Mouse (Mus musculus) CH12.LX (cell line): Measurements from ENCODE around the gene Zc3h10. TPM values are rescaled to one million over a fixed set of nuclear protein-coding genes. Genes with fewer than 3 reads are reported as not detected.
A peak's percentile ranks its signal among the peaks of the same experiment; 100 is the strongest.

Source experiments
- DNase-seq: peaks from one replicate; pipeline ENCODE4 v3.0.0-alpha.2; 2013; ENCODE audit errors: extremely low read depth
- H3K27ac ChIP-seq: 2 replicates; pipeline ENCODE4 v1.5.1; 2012; ENCODE audit warnings: low read depth, mild to moderate bottlenecking, control low read depth, moderate library complexity; ENCODE audit not compliant: insufficient read depth
- H3K27me3 ChIP-seq: replicated peaks from 2 replicates; pipeline ENCODE3; 2012; ENCODE audit warnings: inconsistent platforms
- H3K36me3 ChIP-seq, 2 experiments: replicated peaks in 1 of 2; 2 replicates each; pipeline versions ENCODE3 to v1.6.1; 2012; ENCODE audit warnings: inconsistent platforms in 1 of 2, low read length in 1 of 2, mild to moderate bottlenecking in 1 of 2, mixed read lengths in 1 of 2, moderate library complexity in 1 of 2; ENCODE audit not compliant: control insufficient read depth in 1 of 2, insufficient read depth in 1 of 2
- H3K4me1 ChIP-seq, 2 experiments: 2 replicates each; pipeline ENCODE4 v1.6.1; 2012; ENCODE audit warnings: inconsistent platforms in 1 of 2, moderate library complexity in 1 of 2; ENCODE audit not compliant: insufficient read depth in 2 of 2, control insufficient read depth in 1 of 2
- H3K4me2 ChIP-seq: 2 replicates; pipeline ENCODE4 v1.6.1; 2012; ENCODE audit warnings: low read depth, mild to moderate bottlenecking, control low read depth; ENCODE audit not compliant: poor library complexity, insufficient read depth, severe bottlenecking
- H3K4me3 ChIP-seq, 3 experiments: fragments of 150-350 bp in 1 of 3; sonication (generic) in 1 of 3; replicated peaks in 1 of 3; 2 replicates each; pipeline versions ENCODE3 to v1.5.1; 2011 to 2012; ENCODE audit warnings: low read depth in 2 of 3, low read length in 2 of 3, mild to moderate bottlenecking in 2 of 3, moderate library complexity in 2 of 3, control low read depth in 1 of 3, improper control_type of control experiment in 1 of 3, inconsistent platforms in 1 of 3, mixed read lengths in 1 of 3; ENCODE audit not compliant: poor library complexity in 1 of 3
- H3K79me2 ChIP-seq: replicated peaks from 2 replicates; pipeline ENCODE4 v1.6.1; 2012; ENCODE audit warnings: mild to moderate bottlenecking, moderate library complexity; ENCODE audit not compliant: control insufficient read depth, poor library complexity, insufficient read depth, severe bottlenecking; ENCODE audit errors: extremely low read depth
- H3K9ac ChIP-seq: 2 replicates; pipeline ENCODE4 v1.6.1; 2012; ENCODE audit warnings: low read depth, mild to moderate bottlenecking, control low read depth, moderate library complexity; ENCODE audit not compliant: insufficient read depth
- H3K9me3 ChIP-seq: replicated peaks from 2 replicates; pipeline ENCODE3; 2012; ENCODE audit warnings: low read length, inconsistent platforms, mixed read lengths
- BHLHE40 ChIP-seq: IDR thresholded peaks from 2 replicates; pipeline ENCODE4 v1.6.1; 2011; ENCODE audit warnings: mild to moderate bottlenecking, low read depth, low read length, improper control_type of control experiment
- CHD1 ChIP-seq: IDR thresholded peaks from 2 replicates; pipeline ENCODE4 v1.6.1; 2012; ENCODE audit warnings: low read depth, low read length, improper control_type of control experiment, inconsistent platforms
- CTCF ChIP-seq, 2 experiments: IDR thresholded peaks in 1 of 2; conservative IDR thresholded peaks in 1 of 2; 2 replicates each; pipeline ENCODE4 v1.5.1; 2011 to 2012; ENCODE audit warnings: low read depth in 2 of 2, low read length in 2 of 2, improper control_type of control experiment in 1 of 2, inconsistent platforms in 1 of 2, mild to moderate bottlenecking in 1 of 2, moderate library complexity in 1 of 2
- E2F4 ChIP-seq: IDR thresholded peaks from 2 replicates; pipeline ENCODE4 v1.6.1; 2011; ENCODE audit warnings: low read depth, low read length, improper control_type of control experiment; ENCODE audit not compliant: insufficient replicate concordance
- ETS1 ChIP-seq: conservative IDR thresholded peaks from 2 replicates; pipeline ENCODE4 v1.6.1; 2012; ENCODE audit warnings: low read depth, mild to moderate bottlenecking, inconsistent platforms, low read length, improper control_type of control experiment, moderate library complexity
- HCFC1 ChIP-seq: IDR thresholded peaks from 2 replicates; pipeline ENCODE4 v1.6.1; 2012; ENCODE audit warnings: low read depth, mild to moderate bottlenecking, inconsistent platforms, low read length, improper control_type of control experiment
- IRF4 ChIP-seq: IDR thresholded peaks from 2 replicates; pipeline ENCODE4 v1.6.1; 2014; ENCODE audit warnings: low read depth, mild to moderate bottlenecking, inconsistent platforms, low read length, improper control_type of control experiment
- JUND ChIP-seq: conservative IDR thresholded peaks from 2 replicates; pipeline ENCODE4 v1.6.1; 2011; ENCODE audit warnings: low read depth, low read length, improper control_type of control experiment
- NELFE ChIP-seq: IDR thresholded peaks from 2 replicates; pipeline ENCODE4 v1.6.1; 2011; ENCODE audit warnings: low read depth, low read length, improper control_type of control experiment
- PAX5 ChIP-seq: IDR thresholded peaks from 2 replicates; pipeline ENCODE4 v1.6.1; 2012; ENCODE audit warnings: low read length, inconsistent platforms, mixed read lengths
- POLR2A ChIP-seq: IDR thresholded peaks from 2 replicates; pipeline ENCODE4 v1.6.1; 2011; ENCODE audit warnings: low read depth, mild to moderate bottlenecking, improper control_type of control experiment, low read length
- RAD21 ChIP-seq: IDR thresholded peaks from 2 replicates; pipeline ENCODE4 v1.6.1; 2011; ENCODE audit warnings: low read depth, mild to moderate bottlenecking, low read length, improper control_type of control experiment, moderate library complexity
- SIN3A ChIP-seq: IDR thresholded peaks from 2 replicates; pipeline ENCODE4 v1.6.1; 2012; ENCODE audit warnings: low read length, improper control_type of control experiment, inconsistent platforms
- SMC3 ChIP-seq: IDR thresholded peaks from 2 replicates; pipeline ENCODE4 v1.6.1; 2011; ENCODE audit warnings: low read depth, low read length, improper control_type of control experiment
- TCF12 ChIP-seq: IDR thresholded peaks from 2 replicates; pipeline ENCODE4 v1.6.1; 2014; ENCODE audit warnings: low read depth, mild to moderate bottlenecking, inconsistent platforms, low read length, improper control_type of control experiment
- USF1 ChIP-seq: IDR thresholded peaks from 2 replicates; pipeline ENCODE4 v1.6.1; 2014; ENCODE audit warnings: low read depth, mild to moderate bottlenecking, inconsistent platforms, low read length, improper control_type of control experiment
- ZKSCAN1 ChIP-seq: IDR thresholded peaks from 2 replicates; pipeline ENCODE4 v1.6.1; 2012; ENCODE audit warnings: low read depth, inconsistent platforms, low read length, improper control_type of control experiment, borderline replicate concordance
- ZMIZ1 ChIP-seq: IDR thresholded peaks from 2 replicates; pipeline ENCODE4 v1.6.1; 2012; ENCODE audit warnings: low read depth, mild to moderate bottlenecking, inconsistent platforms, low read length, improper control_type of control experiment
- dilution Hi-C: fragments of 300-500 bp; cut with MboI; formaldehyde crosslinking; loops from 2 replicates; pipeline ENCODE4 v1.14.3; 2020; ENCODE audit warnings: low sequenced_read_pairs; ENCODE audit not compliant: extremely low pct_unique_long_range_greater_than_20kb, extremely low pct_ligation_motif_present
- in situ Hi-C: fragments of 300-500 bp; cut with MboI; formaldehyde crosslinking; loops from 3 replicates; pipeline ENCODE4 v1.14.3; 2019; ENCODE audit warnings: low sequenced_read_pairs, low pct_ligation_motif_present, low pct_unique_long_range_greater_than_20kb, mixed read lengths
- polyA plus RNA-seq: library from polyadenylated mRNA; unstranded; fragments of >175 nt; gene quantifications from 2 replicates; pipeline ENCODE4 v1.2.1, GENCODE M21; 2012; ENCODE audit warnings: low read depth; ENCODE audit not compliant: insufficient read length
- total RNA-seq, 2 experiments: library from RNA; depleted of rRNA; stranded (reverse); fragments of 300-350 nt in 1 of 2; fragments of >200 nt in 1 of 2; gene quantifications; 2 replicates each; pipeline ENCODE4 v1.2.3; 2012 to 2014

Zc3h10 gene
- total and polyA plus RNA-seq, 3 experiments: 14.4 to 19.9 (median 16.2) TPM

- H3K4me3 ChIP-seq: no peak overlapping the region
- no peak overlapping the region for H3K9ac ChIP-seq
- no peak overlapping the region for H3K4me2 ChIP-seq
- dilution Hi-C loops (no loop called here), in situ Hi-C loops (no loop called here)
- no peaks in the 10 kb centered on the region for H3K9me3 ChIP-seq
- DNase-seq: no peak
- H3K79me2 ChIP-seq: no peaks in the 10 kb centered on the region
- no peaks in the 10 kb centered on the region for H3K36me3 ChIP-seq
- H3K27me3 ChIP-seq: peaks cover 57% of the 10 kb centered on the region
- TF ChIP-seq PAX5 (no peak), SIN3A (no peak), CTCF (conservative IDR thresholded peaks at IDR 0.05 in 1 of 2, IDR thresholded peaks at IDR 0.05 in 1 of 2; ENCODE audit: low read depth in 2 of 2, low read length in 2 of 2) (no peak), JUND (no peak), CHD1 (no peak), ETS1 (no peak), POLR2A (no peak), E2F4 (no peak), RAD21 (no peak)
- no peak overlapping the region for H3K27ac ChIP-seq
- H3K4me1 ChIP-seq: peaks cover 0 to 9% of the 10 kb centered on the region in 2 experiments; a peak in 2 of 4 replicates
These were observed 45.2 kb upstream of the Zc3h10 start for GRCm38 (mm10) chr10:128592797-128593196.

DNA sequence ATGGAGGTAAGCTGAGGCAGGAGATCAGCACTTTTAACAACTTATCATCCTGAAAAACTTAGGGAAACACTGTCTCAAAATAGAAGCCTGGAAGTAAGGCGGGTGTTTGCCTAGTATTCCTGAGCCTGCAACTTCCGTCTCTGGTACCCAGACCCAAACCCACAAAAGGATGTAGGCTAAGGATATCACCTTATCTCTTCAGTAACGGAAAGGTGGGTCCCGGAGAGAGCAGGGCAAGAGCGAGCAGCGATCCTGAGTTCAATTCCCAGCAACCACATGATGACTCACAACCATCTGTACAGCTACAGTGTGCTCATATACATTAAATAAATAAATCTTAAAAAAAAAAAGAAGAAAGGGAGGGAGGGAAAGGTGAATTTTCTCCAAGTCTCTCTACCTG is 43.9 kb upstream of the Zc3h10 start:
- Histone ChIP-seq H3K36me3 (no peaks in the 10 kb centered on the region), H3K79me2 (no peaks in the 10 kb centered on the region), H3K4me2 (no peak overlapping the region), H3K4me3 (no peak overlapping the region), H3K9ac (no peak overlapping the region), H3K27me3 (peaks cover 69% of the 10 kb centered on the region), H3K9me3 (no peaks in the 10 kb centered on the region), H3K27ac (no peak overlapping the region), H3K4me1 (peaks cover 0 to 19% of the 10 kb centered on the region in 2 experiments; a peak in 2 of 4 replicates)
- DNase-seq: no peak
- in situ Hi-C loops: no loop called here
- dilution Hi-C loops: no loop called here
- no peak for TF ChIP-seq USF1

- Histone ChIP-seq H3K4me3 (peak overlapping the region; percentile 63 to 80 (median 65)), H3K9ac (peak overlapping the region; percentile 54), H3K79me2 (no peaks in the 10 kb centered on the region), H3K36me3 (no peaks in the 10 kb centered on the region), H3K4me2 (peak overlapping the region; percentile 95), H3K9me3 (no peaks in the 10 kb centered on the region), H3K27ac (no peak overlapping the region), H3K4me1 (peaks cover 0 to 19% of the 10 kb centered on the region in 2 experiments; a peak in 2 of 4 replicates), H3K27me3 (peaks cover 72% of the 10 kb centered on the region)
- dilution Hi-C loops (no loop called here), in situ Hi-C loops (no loop called here)
- no peak for TF ChIP-seq ZKSCAN1
- TF ChIP-seq PAX5: no peak
- peak; percentile 27; the same call in 1 of the 2 replicates for TF ChIP-seq NELFE
- peak; percentile 46; the same call in 1 of the 2 replicates for TF ChIP-seq IRF4
- TF ChIP-seq CTCF (conservative IDR thresholded peaks at IDR 0.05 in 1 of 2, IDR thresholded peaks at IDR 0.05 in 1 of 2; ENCODE audit: low read depth in 2 of 2, low read length in 2 of 2): peak; percentile 63 to 81
- TF ChIP-seq TCF12: peak; percentile 40; the same call in 1 of the 2 replicates
- TF ChIP-seq SMC3: peak; percentile 40
- 0 out of 2 replicates have a peak, but pooled peaks have one; percentile 21 for TF ChIP-seq HCFC1
- TF ChIP-seq BHLHE40: peak; percentile 34; the same call in 1 of the 2 replicates
- no peak for TF ChIP-seq ZMIZ1
- DNase-seq: no peak
These were observed 42.7 kb upstream of the Zc3h10 start for GRCm38 (mm10) chr10:128590193-128590690.
